Mouse (Mus musculus) inflammation-experienced regulatory T-cells, adult 16 weeks (primary cell): ENCODE results near the gene Lyrm4. TPM values are rescaled to one million over a fixed set of nuclear protein-coding genes. Genes with fewer than 3 reads are reported as not detected.

Experiments used
- polyA plus RNA-seq: library from polyadenylated mRNA; unstranded; fragments of 100-300 nt; shearing (Covaris generic); gene quantifications from one replicate; pipeline ENCODE4 v1.2.1, GENCODE M21; 2017

Lyrm4 gene
- 6.2 TPM for polyA plus RNA-seq

DNA sequence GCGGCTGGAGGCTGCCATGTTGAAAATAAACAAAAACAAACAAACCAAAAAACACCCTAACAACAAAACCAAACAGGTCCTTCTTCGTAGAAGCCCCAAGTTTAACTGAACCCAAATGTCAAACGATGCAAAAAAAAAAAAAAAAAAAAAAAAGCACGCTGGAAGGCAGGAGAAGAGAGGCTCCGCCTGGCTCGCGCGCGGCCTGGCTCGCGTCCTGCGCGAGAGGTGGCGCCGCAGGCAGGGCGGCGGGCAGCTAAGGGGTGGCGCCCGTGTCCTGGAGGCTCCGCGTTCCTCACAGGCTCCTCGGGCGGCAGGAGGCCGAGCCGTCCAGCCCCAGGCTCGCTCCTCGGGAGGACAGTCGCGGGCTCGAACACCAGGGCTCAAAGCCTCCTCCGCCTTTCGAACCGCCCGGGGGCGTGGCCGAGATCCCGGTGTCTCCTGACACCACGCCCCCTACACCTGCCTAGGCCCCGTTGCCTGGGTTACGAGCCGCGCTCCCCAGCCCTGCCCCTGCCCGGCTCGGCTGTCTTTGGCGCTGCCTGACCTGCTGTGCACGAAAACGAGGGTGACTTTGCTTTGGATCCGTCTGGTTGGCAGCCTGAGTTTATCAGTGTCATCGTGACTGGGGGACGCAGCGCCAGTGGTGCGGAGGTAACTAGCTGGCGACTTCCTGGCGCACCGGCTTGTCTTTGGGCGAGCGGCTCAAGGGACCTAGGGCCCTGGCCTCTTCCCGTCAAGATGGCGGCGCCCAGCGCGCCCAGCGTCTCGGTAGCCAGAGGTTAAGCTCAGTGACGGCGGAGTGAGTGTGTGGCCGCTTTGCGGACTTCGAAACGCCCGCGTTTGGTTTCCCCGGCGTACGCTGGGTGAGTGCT, at the start of gene Lyrm4, which contains the start of gene Fars2:
Gene Lyrm4 (minus strand): TSS at position 384 of the 872 bp plus-strand sequence.
Gene Fars2 (plus strand): TSS at position 270 of the 872 bp plus-strand sequence.

DNA sequence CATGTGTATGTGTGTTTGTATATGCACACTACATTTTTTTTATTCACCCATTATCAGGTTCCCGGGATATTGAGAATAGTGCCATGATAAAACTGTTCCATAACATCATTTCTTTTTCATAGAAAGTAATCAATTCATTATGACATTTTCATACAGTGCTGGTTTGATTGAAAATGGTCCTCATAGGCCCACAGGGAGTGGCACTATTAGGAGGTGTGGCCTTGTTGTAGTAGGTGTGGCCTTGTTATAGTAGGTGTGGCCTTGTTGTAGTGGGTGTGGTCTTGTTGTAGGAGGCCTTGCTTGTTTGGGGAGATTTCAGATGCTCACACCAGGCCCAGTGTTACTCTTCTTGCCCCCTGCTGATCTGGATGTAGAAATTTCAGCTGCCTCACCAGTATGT, 158.8 kb downstream of the Lyrm4 start, which contains the start of gene Ppp1r3g:
Gene Ppp1r3g (plus strand): TSS at position 301 of the 400 bp plus-strand sequence.

Other genes starting within 250 kb of the Lyrm4 start
- 14.7 TPM for gene Rpp40, start 211.2 kb downstream of the Lyrm4 start, polyA plus RNA-seq
- gene Ppp1r3g, start 158.7 kb downstream of the Lyrm4 start, polyA plus RNA-seq: not detected
- 37.8 TPM for gene Fars2, start 114 bp downstream of the Lyrm4 start, polyA plus RNA-seq